Mouse (Mus musculus) liver, adult 2 months (tissue): Measurements from ENCODE around the gene Slco6d1.

Experiments used
- CTCF ChIP-seq: fragments of 200-500 bp; IDR thresholded peaks from 2 replicates; pipeline ENCODE4 v1.5.1; 2011; ENCODE audit warnings: low read depth, low read length, control low read depth
- POLR2A ChIP-seq: fragments of 200-500 bp; IDR thresholded peaks from 2 replicates; pipeline ENCODE4 v1.6.1; 2011; ENCODE audit warnings: low read length, control low read depth; ENCODE audit not compliant: insufficient read depth; ENCODE audit errors: extremely low read depth

DNA sequence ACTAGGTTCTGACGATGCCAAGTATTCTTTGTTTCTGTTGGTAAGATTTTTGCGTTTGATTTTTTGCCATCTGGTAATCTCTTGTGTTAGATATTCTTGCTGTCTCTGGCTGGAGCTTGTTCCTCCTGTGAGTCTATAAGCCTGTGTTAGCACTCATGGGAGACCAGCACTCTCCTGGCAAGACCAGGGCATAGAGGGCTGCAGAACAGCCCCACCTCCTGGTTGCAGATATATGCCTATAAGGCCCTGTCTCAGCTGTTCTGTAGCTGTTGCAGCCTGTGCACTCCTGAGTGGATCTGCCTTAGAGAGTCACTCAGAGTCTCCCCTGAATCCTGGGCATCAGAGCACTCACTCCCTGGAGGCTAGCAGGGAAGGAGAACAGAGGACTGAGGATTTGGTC, 102.1 kb downstream of the Slco6d1 start:
- no peak for TF ChIP-seq POLR2A
- TF ChIP-seq CTCF: no peak
